Mouse (Mus musculus) cerebellum, adult 8-10 months (tissue): ENCODE measurements at regions not wholly inside any gene's neighbourhood (a gene's known extent, or its start where the extent isn't known, plus 50 kb on each side); places are given as distances from the start of the nearest gene placed in this dataset.
"Not testable (repeated sequence)": the region's sequence is repeated elsewhere in the genome, so short reads cannot be mapped to it uniquely, and the experiment has no call there.

Source experiments
- DNase-seq: peaks from one replicate; pipeline ENCODE4 v3.0.0; 2022

DNA sequence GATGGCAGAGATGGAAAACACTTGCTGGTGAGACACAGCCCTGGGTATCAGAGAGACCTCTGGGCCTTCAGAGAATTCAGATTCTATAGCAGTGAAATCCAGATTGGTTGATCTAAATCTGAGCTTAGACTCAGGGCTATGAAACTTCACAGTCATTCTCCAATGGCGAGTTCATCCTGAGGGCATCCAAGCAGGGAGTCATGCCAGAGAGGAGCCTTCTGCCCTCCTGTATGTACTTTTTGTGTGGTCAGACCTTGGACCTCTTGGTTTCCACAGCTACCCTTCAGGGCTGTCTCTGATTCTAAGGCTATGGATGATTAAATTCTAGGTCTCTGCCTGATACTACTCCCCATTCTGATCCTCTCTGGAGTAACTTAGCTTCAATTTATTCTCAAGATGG, 122.0 kb upstream of the Mettl15 start:
- no peak for DNase-seq

GRCm38 (mm10) chr2:109404262-109404661, 123.7 kb upstream of the Mettl15 start:
- no peak for DNase-seq

DNA sequence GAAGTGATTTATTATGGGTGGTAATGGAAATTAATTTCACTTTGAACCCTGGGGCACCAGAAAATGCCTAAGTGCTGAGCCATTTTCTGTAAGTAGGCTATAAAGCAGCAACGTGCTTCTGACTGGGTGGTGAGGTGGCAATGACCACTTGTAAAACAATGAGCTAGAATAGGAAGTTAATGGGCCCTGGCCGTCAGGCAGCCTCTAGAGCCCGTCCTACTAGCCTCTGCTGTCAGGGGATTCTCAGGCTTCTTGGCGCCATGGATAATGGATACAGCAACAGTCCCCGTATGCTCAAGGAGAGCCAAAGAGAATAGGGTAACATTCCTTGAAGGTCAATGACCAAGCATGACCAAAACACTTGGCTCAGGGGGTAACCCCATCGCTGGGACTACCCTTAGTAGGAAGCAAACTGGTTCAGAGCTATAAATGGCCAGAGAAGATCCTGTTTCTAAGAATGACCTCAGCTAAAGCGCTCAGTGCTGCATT, 126.1 kb upstream of the Mettl15 start:
- no peak for DNase-seq

- no peak for DNase-seq
Observed at GRCm38 (mm10) chr2:109420098-109420497, 139.6 kb upstream of the Mettl15 start.

GRCm38 (mm10) chr2:109431183-109431582, 150.6 kb upstream of the Mettl15 start:
- DNase-seq, result no peak

DNA sequence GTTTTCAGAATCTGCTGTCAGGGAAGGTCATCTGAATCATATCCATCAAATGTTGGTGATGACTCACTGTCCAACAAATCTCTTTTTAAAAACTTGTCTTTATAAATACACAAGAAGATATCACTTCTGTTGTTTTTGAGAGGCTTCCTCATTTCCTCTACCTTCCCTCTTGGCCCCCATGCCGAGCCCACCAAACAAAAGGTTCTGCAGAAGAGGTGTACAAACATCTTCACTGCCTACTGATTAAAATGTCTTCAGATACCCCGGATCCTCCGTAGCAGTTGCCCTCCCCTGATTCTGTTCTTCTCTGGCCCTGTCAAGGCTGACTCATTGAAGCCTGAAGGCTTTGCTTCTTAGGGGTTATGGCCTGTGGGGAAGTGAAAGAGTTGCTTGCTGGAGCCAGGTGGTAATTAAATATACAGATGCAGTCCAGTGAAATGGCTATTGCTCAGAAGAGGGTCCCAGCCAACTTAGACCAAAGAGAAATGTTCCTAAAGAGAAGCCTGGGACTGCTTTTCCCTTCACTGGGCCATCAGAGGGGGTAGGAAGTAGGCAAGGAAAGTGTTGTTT, 162.1 kb upstream of the Mettl15 start:
- DNase-seq, result no peak

- DNase-seq, result no peak
Observed at GRCm38 (mm10) chr2:109443521-109444066, 163.0 kb upstream of the Mettl15 start.

DNA sequence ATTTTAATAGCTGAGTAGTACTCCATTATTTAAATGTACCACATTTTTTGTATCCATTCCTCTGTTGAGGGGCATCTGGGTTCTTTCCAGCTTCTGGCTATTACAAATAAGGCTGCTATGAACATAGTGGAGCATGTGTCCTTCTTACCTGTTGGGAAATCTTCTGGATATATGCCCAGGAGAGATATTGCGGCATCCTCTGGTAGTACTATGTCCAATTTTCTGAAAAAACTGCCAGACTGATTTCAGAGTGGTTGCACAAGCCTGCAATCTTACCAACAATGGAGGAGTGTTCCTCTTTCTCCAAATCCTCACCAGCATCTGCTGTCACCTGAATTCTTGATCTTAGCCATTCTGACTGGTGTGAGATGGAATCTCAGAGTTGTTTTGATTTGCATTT, 181.7 kb upstream of the Mettl15 start:
- not testable (repeated sequence) for DNase-seq

DNA sequence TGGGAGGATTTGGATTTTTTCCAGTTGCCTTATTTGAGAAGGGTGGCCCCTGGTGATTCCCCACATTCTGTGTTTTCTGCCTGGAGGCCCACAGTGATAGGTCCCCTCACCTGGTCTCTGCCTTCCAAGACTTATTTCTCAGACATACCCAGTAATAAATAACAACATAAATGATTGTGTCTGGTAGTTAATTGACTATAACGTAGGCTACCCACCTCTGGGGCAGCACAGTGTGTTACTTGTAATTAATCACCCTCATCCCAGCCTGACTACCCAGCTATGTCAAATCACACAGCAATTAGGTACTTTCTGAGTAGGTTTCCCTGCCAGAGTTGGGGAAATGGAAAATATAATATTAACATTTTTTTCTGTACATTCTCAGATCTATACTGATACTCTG, 190.2 kb upstream of the Bdnf start:
- no peak for DNase-seq

DNA sequence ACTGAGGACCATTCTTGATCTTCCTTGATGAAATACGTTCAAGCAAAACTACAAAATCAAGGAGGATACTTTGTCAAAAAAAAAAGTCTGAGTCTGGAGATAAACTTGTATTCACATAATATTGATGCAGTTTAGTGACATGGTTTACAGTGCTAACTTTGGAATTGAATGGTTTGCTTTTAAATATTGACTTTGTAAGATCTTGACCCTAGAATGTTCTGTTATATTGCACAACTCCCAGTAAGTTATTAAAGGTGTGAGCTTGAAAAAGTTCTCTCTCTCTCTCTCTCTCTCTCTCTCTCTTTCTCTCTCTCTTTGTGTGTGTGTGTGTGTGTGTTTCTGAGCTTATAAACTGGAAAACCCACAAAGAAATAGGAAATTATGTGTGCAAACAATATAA, 186.9 kb upstream of the Bdnf start:
- DNase-seq, result no peak

GRCm38 (mm10) chr2:109502186-109502585, 172.3 kb upstream of the Bdnf start:
- DNase-seq, result peak; percentile 67

DNA sequence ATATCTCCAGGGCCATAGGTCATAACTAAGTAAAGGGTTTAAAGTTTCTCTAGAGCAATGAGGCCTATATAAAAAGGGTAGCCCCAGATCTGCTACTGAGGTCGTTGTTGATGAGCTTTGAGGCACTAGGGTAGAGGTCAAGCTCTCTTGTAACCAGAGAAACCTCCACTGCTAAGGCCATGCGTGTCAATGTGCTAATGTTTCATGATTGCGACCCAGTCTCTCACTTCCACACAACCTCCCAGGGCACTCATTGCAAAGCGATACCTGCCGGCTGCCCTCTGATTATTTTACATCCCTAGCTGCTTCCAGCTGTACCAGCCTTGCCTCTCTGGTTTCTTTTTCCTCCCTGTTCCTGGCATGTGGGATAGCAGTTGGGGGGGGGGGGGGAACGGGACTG, 169.6 kb upstream of the Bdnf start:
- no peak for DNase-seq

DNA sequence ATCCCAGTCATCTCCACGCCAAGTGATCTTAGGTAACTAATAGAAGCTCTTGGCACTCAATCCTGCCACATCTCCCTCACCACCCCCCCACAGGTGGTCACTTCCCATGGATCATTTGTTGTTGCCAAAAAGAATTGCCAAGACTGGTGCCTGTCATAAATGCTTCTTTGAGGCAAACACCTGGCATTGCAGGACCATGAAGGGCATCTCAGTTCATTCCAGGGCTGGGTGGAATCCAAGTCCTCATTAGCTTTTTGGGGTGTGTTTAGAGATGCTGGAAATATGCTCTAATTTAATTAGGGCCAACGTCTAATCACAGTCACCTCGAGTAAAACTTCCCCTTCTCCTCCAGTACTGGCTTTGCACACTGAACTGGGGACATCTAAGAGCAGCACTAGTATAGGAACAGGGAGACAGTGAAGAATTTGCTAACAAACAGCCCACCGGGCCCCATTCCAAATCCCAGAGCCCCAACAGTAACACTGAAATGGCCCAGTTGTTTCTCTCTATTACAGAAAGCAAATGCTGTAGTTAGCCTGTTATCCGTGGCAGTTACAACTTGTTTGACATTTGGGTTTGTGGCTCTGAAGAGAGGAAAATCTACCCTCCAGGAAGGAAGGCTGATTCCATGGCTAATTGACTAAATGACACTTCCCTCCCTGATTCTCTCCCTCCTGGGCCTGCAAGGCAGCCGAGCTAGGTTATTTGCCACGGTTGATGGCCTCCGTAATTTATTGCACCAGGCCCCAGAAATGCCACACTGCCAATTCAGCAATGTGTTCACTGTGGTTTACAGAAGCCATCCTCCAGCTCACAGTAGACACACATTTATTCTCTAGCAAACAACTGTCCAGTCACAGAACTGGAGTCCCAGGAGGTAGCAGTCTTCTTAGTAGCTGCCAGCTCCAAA, 164.2 kb upstream of the Bdnf start:
- no peak for DNase-seq

DNA sequence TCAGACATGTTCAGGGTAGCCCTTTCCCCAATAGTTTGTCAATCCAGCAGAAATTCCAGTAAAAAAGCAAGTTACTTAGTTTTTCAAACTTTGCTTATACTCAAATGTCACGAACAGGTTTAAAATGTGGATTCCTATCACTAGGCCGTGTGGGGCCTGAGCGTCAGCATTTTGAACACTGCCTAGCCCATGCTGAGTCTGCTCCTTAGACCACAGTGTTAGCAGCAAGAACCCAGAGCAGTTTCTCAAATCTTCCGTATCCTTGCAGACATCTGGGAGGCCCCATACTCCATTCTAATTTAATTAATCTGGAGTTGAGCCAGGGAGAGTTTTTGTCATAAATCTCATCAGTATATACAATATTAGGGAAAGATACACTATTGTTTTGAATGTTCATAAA, 163.4 kb upstream of the Bdnf start:
- DNase-seq, result no peak

DNA sequence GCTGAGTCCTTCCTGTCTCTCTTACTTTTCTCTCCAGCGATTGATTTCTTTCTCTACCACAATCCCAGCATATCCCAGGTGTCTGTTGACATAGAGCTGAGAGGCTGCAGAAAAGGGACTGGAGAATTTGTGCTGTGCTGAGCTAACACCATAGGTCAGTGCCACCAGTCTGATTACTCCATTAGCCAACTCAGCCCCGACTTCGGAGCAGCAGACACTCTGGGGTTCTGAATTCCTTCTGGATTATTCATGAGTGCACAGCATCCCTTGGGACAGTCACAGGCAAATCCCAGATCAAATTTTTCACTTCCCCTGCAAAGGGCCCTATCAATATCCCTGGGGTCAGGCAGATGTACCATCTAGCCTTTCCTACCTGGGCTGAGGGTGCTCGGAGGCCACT, 155.2 kb upstream of the Bdnf start:
- DNase-seq, result no peak

DNA sequence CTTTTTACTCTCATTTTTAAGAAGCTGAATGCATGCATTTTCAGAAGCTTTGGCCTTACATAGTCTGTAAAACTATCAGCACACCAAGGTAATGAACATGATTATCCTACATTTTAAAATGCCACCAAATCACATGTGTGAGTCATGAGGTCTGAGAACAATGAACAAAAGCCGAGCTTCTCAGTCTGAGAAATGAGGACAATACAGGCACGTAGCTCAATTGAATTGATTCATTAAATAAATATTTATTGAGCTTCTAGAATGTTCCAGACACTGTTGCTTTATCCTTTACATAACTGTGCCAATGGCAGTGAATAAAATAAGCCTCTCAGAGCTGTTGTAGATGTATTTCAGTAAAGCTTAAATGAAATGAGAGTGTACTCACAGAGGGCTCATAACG, 154.0 kb upstream of the Bdnf start:
- no peak for DNase-seq

DNA sequence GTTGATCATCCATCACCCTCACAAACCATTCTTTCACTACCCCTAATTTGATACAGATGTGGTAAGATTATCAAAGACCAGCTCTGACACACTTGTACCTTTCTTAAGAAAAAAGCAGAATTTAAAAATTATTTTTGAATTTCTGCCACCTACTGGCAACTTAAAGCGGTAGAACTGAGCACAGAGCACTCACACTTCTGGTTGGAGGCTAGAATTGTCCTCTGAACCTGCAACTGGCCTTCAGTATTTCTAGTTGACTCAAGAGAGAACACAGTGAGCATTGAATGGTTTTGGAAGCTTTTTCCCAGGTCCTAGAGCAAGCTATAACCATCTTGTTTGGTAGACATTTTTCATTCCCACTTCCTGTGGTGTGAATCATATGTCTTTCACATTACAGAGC, 135.0 kb upstream of the Bdnf start:
- DNase-seq, result no peak

- DNase-seq, result peak; percentile 77
Observed at GRCm38 (mm10) chr2:109546486-109547115, 127.9 kb upstream of the Bdnf start.

DNA sequence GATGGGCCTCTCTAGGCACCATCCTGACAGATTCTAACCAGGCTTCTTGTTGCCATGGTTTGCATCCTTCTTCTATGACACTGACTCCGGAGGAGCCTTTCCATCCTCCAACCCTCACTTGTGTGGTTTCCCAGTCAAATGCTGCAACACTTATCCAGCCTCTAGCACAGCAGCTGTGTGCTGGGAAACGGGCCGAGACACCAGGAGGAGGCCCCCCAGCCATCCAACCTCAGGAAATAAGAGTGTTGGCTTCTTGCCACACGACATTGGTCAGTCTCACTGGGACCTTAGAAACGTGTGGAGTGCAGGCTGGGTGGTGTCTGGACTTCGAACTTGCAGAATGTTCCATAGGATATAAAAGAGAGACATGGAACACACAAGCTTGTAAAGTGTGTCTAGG, 119.9 kb upstream of the Bdnf start:
- no peak for DNase-seq

DNA sequence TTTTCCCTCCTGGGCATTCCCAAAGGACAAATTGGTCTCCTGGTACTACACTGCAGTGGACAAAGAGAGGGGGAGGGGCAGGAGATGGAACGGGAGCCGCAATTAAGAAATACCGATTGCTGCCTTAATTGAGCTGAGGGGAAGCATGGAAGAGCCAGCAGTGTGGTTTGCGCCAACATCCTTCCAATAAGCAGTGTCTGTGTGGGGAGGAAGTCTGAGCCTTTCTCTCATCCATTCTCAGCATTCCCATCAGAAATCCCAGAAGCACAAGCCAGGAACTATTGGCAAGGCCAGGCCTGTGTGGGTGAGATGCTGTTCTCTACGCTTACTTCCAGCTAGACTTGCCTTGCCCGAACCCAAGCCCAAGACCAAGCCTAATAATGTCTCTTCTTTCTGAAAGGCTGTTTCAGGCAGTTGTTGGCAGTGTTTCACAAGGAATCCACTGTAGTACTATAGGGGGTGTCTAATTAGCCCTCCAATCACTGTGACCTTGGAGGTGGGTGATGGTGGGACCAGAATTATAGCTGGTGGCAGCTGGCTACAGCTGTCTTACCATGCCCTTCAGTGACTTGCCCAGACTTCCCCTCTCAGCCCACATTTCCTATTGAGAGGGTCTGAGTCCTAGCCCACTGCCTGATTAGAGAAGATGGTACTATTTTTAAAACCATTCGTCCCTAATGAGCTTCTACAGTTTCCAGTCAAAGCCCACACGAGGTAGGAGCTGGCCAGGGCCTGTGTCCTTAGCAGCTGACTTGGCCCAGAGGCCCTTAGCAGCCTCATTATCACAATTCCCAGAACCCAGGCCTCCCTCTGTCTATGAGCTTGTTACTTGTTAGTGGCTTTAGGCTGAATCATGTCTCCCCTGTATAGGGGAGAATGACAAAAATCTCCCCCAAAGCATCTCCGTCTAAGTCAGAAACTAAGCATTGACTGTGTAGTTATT, 115.1 kb upstream of the Bdnf start:
- no peak for DNase-seq

GRCm38 (mm10) chr2:109562996-109563395, 111.5 kb upstream of the Bdnf start:
- no peak for DNase-seq

GRCm38 (mm10) chr2:109576946-109577345, 97.6 kb upstream of the Bdnf start:
- no peak for DNase-seq
